Mouse (Mus musculus): Measurements from ENCODE around the gene Klhl11. TPM values are rescaled to one million over a fixed set of nuclear protein-coding genes. Genes with fewer than 3 reads are reported as not detected.

Klhl11 gene
- total and polyA plus RNA-seq, 3 experiments, result 3.1 to 8.0 (median 7.2) TPM

DNA sequence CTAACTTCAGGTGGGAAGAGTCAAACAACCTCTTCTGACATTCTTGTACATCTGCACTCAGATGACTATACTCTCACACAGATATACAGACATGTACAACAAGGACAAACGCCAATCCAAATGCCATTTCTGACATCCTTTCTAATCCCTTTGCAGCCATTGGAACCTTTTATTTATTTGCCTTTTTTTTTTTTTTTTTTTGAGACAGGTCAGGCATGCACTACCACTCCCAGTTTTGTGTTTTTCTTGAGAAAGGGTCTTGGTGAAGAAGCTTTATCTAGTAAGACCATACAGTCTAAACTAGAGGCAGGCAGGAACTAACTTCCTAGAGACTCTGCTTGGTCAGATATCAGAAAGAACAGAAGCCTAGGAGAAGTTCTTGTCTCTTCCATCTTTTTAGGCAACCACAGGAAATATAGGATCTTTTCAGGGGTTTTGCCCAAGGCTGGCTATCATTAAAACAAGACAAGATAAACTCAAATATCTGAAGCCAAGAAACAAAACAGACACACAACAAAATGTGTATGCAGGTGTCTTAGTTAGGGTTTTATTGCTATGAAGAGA is 7.2 kb downstream of the Klhl11 start:
- no peaks in the 10 kb centered on the region for H3K4me1 ChIP-seq (ENCODE audit: control insufficient read depth, insufficient read depth, low read length)
- H3K79me2 ChIP-seq (replicated peaks; ENCODE audit: control insufficient read depth, insufficient read depth, low read length), result peaks cover 5% of the 10 kb centered on the region; the same call in 1 of the 2 replicates
- no peak overlapping the region for H3K4me3 ChIP-seq
- no peak overlapping the region for H3K9ac ChIP-seq (ENCODE audit: low read depth, low read length)
- H3K27me3 ChIP-seq (ENCODE audit: control insufficient read depth, insufficient read depth, low read length), result no peaks in the 10 kb centered on the region
- no peak for DNase-seq
- intact Hi-C loops (cut with DNase I), result no loop called here
- WGBS, result 85% methylated on average over 1 of the region's 1 CpGs
- no peak overlapping the region for H3K27ac ChIP-seq
- no peak for TF ChIP-seq CTCF (IDR thresholded peaks at IDR 0.05)
- TF ChIP-seq EP300 (IDR thresholded peaks at IDR 0.05; ENCODE audit: insufficient read depth, low read depth, low read length), result no peak
- TF ChIP-seq POLR2A (IDR thresholded peaks at IDR 0.05; ENCODE audit: insufficient read depth, low read depth, low read length), result no peak
- peaks cover 5% of the 10 kb centered on the region for H3K36me3 ChIP-seq (ENCODE audit: control insufficient read depth, insufficient read depth, low read length)

DNA sequence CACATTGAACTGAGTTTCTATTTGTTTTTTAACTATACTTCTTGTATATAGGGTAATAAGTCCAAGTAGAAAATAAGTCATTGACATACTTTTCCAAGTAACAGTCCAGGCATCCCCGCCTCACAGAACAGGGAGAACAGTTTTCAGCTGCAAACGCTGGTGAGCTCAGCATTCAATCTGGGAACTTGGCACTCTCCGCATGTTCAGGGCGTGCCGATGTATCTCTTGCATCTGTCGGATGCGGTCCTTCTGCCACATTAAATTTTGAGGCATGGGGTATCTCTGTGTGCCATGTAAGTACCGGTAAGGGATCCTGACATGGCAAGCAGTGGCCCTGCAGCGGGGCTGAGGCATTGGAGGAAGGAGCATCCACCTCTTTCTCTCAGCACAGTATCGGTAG is 9.8 kb downstream of the Klhl11 start:
- no peak overlapping the region for H3K27ac ChIP-seq
- no peaks in the 10 kb centered on the region for H3K4me1 ChIP-seq (ENCODE audit: control insufficient read depth, insufficient read depth, low read length)
- 86% methylated on average over 10 of the region's 10 CpGs for WGBS
- no peak for DNase-seq
- intact Hi-C loops (cut with DNase I), result no loop called here
- H3K4me3 ChIP-seq, result no peak overlapping the region
- no peak overlapping the region for H3K9ac ChIP-seq (ENCODE audit: low read depth, low read length)
- H3K79me2 ChIP-seq (replicated peaks; ENCODE audit: control insufficient read depth, insufficient read depth, low read length), result 0 out of 2 replicates have a peak, but pooled peaks cover 4% of the 10 kb centered on the region
- peaks cover 7% of the 10 kb centered on the region for H3K36me3 ChIP-seq (ENCODE audit: control insufficient read depth, insufficient read depth, low read length)
- TF ChIP-seq CTCF (IDR thresholded peaks at IDR 0.05) (no peak), EP300 (IDR thresholded peaks at IDR 0.05; ENCODE audit: insufficient read depth, low read depth, low read length) (no peak), POLR2A (IDR thresholded peaks at IDR 0.05; ENCODE audit: insufficient read depth, low read depth, low read length) (no peak)
- H3K27me3 ChIP-seq (ENCODE audit: control insufficient read depth, insufficient read depth, low read length), result no peaks in the 10 kb centered on the region

DNA sequence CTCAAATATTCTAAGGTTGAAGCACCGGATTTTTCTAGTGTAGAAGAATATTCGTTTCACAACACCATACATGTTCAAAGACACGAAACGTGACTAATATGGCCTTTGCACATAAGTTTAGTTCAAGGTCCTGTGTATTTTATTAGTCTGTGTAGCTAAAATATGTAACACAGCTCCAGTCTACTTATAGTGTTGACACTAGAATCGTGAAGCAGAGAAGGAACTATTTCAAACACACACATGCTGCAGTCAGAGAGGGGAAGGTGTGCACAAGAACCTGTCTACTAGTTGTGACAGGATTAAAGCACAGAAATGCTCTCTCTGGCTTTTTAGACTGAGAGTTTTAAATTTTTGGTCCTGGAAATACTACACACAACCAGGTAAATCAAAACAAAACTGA is 14.8 kb downstream of the Klhl11 start:
- 83% methylated on average over 5 of the region's 5 CpGs for WGBS
- TF ChIP-seq CTCF (IDR thresholded peaks at IDR 0.05), result no peak
- no peak for TF ChIP-seq POLR2A (IDR thresholded peaks at IDR 0.05; ENCODE audit: insufficient read depth, low read depth, low read length)
- no peak overlapping the region for H3K27ac ChIP-seq
- H3K9ac ChIP-seq (ENCODE audit: low read depth, low read length), result no peak overlapping the region
- DNase-seq, result no peak
- no peak overlapping the region for H3K4me3 ChIP-seq
- peaks cover 7% of the 10 kb centered on the region for H3K36me3 ChIP-seq (ENCODE audit: control insufficient read depth, insufficient read depth, low read length)
- intact Hi-C loops (cut with DNase I), result no loop called here
- no peaks in the 10 kb centered on the region for H3K79me2 ChIP-seq (replicated peaks; ENCODE audit: control insufficient read depth, insufficient read depth, low read length)
- H3K4me1 ChIP-seq (ENCODE audit: control insufficient read depth, insufficient read depth, low read length), result no peaks in the 10 kb centered on the region
- no peaks in the 10 kb centered on the region for H3K27me3 ChIP-seq (ENCODE audit: control insufficient read depth, insufficient read depth, low read length)

DNA sequence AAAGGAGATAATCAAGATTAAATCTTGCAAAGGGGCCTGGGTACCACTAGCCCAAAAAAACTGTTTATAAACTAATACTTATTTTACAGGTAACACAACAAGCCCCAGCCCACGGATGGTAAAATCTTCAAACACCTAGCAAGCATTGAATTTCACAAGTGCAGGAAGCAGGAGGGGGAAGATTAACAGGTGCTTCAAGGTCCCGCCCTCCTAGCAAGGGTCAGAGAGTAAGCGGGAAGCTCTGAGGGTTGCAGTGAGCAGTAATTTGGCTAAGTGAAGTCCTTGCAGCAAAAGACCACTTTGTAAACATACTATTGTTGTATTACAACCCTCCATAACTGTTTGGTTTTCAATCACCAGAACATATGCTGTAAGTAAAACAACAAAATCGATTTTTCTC is 15.3 kb downstream of the Klhl11 start:
- Histone ChIP-seq H3K36me3 (ENCODE audit: control insufficient read depth, insufficient read depth, low read length) (peaks cover 7% of the 10 kb centered on the region), H3K9ac (ENCODE audit: low read depth, low read length) (no peak overlapping the region), H3K4me3 (no peak overlapping the region), H3K79me2 (replicated peaks; ENCODE audit: control insufficient read depth, insufficient read depth, low read length) (no peaks in the 10 kb centered on the region), H3K27me3 (ENCODE audit: control insufficient read depth, insufficient read depth, low read length) (no peaks in the 10 kb centered on the region), H3K27ac (no peak overlapping the region), H3K4me1 (ENCODE audit: control insufficient read depth, insufficient read depth, low read length) (no peaks in the 10 kb centered on the region)
- WGBS, result 81% methylated on average over 4 of the region's 4 CpGs
- intact Hi-C loops (cut with DNase I), result no loop called here
- no peak for DNase-seq
- TF ChIP-seq CTCF (IDR thresholded peaks at IDR 0.05) (no peak), EP300 (IDR thresholded peaks at IDR 0.05; ENCODE audit: insufficient read depth, low read depth, low read length) (no peak), POLR2A (IDR thresholded peaks at IDR 0.05; ENCODE audit: insufficient read depth, low read depth, low read length) (no peak)

DNA sequence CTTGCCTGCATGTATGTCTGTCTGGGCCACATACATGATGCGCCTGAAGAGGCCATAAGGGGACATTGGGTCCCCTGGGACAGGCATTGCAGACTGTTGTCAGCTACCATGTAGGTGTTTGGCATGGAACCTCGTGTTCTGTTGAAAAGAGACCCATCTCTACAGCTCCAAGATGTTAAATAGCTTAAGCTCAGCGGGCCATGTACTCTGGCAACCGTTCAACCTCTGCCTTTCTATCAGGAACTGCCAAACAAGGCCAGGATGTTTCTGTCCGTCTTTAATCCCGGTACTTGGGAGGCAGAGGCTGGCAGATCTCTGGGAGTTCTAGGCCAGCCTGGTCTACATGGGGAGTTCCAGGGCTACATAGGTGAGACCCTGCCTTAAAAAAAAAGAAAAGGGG is 29.9 kb downstream of the Klhl11 start:
- TF ChIP-seq EP300 (IDR thresholded peaks at IDR 0.05; ENCODE audit: insufficient read depth, low read depth, low read length) (no peak), CTCF (IDR thresholded peaks at IDR 0.05) (no peak), POLR2A (IDR thresholded peaks at IDR 0.05; ENCODE audit: insufficient read depth, low read depth, low read length) (no peak)
- H3K27ac ChIP-seq, result no peak overlapping the region
- 66% methylated on average over 6 of the region's 6 CpGs for WGBS
- intact Hi-C loops (cut with DNase I), result loop anchor here (10.0 kb wide), 1 partner anchor 1742 kb away; the partner anchor contains the start of genes G6pc3 and Lsm12
- no peaks in the 10 kb centered on the region for H3K36me3 ChIP-seq (ENCODE audit: control insufficient read depth, insufficient read depth, low read length)
- H3K4me1 ChIP-seq (ENCODE audit: control insufficient read depth, insufficient read depth, low read length), result peaks cover 2% of the 10 kb centered on the region; the same call in 1 of the 2 replicates
- 0 out of 2 replicates have a peak, but pooled peaks cover 2% of the 10 kb centered on the region for H3K79me2 ChIP-seq (replicated peaks; ENCODE audit: control insufficient read depth, insufficient read depth, low read length)
- no peak overlapping the region for H3K4me3 ChIP-seq
- H3K9ac ChIP-seq (ENCODE audit: low read depth, low read length), result no peak overlapping the region
- no peaks in the 10 kb centered on the region for H3K27me3 ChIP-seq (ENCODE audit: control insufficient read depth, insufficient read depth, low read length)
- DNase-seq, result no peak

DNA sequence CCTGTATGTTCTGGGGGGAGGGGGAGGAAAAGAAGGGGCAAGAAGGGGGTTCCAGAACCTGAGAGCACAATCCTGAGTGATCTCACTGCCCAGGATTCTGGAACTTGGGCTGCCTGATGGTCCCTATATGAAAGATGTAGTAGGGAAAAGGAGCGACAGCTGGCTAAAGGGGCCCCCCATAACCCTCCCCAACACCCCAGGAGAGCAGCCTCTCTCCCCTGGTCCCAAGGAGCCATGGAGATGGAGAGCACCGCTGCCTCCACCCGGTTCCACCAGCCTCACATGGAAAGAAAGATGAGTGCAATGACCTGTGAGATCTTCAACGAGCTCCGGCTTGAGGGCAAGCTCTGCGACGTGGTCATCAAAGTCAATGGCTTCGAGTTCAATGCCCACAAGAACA is 30.7 kb downstream of the Klhl11 start, which contains the start of the genes Nt5c3b and Klhl10:
Gene Nt5c3b (minus strand): TSS at position 12 of the 400 bp plus-strand sequence.
Gene Klhl10 (plus strand): TSS at position 121 of the 400 bp plus-strand sequence.
- Histone ChIP-seq H3K27ac (peak within 1 kb of the TSS; percentile 69), H3K4me1 (ENCODE audit: control insufficient read depth, insufficient read depth, low read length) (peaks cover 2% of the 10 kb centered on the region; the same call in 1 of the 2 replicates), H3K36me3 (ENCODE audit: control insufficient read depth, insufficient read depth, low read length) (no peaks in the 10 kb centered on the region), H3K79me2 (replicated peaks; ENCODE audit: control insufficient read depth, insufficient read depth, low read length) (0 out of 2 replicates have a peak, but pooled peaks cover 2% of the 10 kb centered on the region), H3K4me3 (peak within 1 kb of the TSS; percentile 67), H3K9ac (ENCODE audit: low read depth, low read length) (peak within 1 kb of the TSS; percentile 96), H3K27me3 (ENCODE audit: control insufficient read depth, insufficient read depth, low read length) (no peaks in the 10 kb centered on the region)
- TF ChIP-seq POLR2A (IDR thresholded peaks at IDR 0.05; ENCODE audit: insufficient read depth, low read depth, low read length), result no peak
- TF ChIP-seq EP300 (IDR thresholded peaks at IDR 0.05; ENCODE audit: insufficient read depth, low read depth, low read length), result no peak
- TF ChIP-seq CTCF (IDR thresholded peaks at IDR 0.05), result no peak
- intact Hi-C loops (cut with DNase I), result loop anchor here (1.0 to 10.0 kb wide), 2 partner anchors 31 to 1743 kb away; partner anchors contain the start of genes G6pc3, Klhl11 and Lsm12
- DNase-seq, result no peak
- 92% methylated on average over 8 of the region's 8 CpGs for WGBS
